Mouse (Mus musculus): ENCODE measurements around the gene Zfp423.

Zfp423 gene

DNA sequence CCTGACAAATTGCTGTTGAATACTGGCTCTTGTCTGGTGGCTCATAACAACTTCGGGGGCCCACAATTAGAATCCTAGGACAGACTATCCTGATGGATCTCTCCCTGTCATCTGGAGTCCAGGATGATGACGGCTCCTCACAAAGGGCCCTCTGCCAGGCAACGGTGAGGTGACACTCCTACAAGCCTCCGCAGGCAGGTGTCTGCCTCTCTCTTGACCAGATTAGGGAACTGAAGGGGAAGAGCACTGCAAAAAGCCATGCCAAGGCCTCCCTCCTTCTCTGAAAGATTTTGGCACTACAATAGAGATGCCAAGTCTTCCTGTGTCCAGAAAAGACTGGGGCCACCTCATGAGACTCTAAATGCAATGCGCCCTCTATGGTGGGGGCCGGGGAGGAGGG lies 7.1 kb downstream of the Zfp423 start:
- in situ Hi-C loops (cut with MboI, MseI), result no loop called here

DNA sequence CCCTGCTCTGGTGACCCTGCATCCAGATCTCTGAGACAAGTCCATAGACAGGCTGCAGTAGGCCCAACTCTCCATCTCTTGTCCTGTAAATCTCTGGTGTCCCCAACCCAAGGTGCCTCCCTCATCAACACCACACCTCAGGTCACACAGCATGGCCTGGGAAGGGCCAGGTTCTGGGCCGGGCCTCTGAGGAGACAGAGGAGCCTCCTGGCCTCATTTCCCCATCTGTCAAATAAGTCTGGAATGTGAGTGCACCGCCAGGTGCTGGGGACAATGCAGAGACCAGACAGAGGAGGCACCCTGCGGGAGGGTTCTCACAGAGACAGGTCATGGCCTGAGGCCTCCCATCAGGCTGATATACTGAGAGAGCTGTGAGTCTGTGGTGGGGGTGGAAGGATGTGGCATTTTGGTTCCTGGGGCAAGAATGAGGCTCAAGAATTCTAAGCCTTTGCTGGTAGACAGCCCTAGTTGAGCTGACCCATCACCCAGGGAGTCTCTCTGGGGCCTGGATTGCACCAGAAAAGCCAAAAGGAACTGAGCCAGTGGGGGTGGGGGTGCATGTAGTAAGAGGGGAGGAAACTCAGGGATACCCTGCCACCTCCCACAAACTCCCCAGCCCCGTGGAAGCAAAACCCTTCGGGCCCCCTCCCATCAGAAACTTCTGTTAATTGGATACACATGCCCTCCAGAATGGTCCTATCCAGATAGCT lies 15.0 kb downstream of the Zfp423 start:
- in situ Hi-C loops (cut with MboI, MseI), result no loop called here

DNA sequence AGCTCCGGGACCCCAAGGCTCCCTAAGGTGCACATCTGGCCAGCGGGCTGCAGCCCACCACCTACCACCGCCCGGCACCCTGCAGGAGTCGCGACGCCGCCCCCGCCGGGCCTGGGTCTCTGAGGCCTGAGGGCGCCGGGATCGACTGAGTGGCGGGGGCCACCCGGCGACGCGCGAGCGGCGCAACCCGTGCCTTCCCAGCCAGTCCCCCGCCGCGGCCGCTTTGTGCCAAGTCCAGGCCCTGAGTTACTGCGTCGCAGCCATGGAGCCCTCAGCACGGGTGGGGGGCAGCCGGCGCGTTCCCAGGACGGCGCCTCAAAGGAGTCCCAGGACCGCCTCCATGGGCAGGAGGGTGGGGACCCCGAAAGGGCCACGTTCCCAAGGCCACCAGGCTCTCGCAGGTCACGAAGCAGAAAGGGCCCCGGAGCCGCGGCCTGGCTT lies 15.7 kb downstream of the Zfp423 start:
- in situ Hi-C loops (cut with MboI, MseI), result no loop called here

DNA sequence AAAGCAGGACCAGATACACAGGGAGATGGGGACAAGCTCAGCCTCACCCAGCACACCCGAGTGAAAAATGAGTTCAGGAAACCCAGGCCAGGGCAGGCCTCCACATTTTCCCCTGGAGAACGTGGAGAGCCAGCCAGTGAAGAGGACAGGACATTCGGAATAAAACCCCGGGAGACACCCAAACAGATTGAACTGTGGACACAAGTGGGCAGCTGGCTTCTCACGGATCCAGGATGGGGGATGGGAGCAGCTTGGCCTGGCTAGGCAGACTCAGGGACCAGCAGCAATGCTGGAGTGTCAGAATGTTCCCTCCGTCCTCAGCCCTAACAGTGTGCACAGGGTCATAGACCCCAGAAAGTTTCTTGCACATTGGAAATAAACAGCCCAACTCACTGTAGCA lies 18.7 kb downstream of the Zfp423 start:
- in situ Hi-C loops (cut with MboI, MseI), result no loop called here

DNA sequence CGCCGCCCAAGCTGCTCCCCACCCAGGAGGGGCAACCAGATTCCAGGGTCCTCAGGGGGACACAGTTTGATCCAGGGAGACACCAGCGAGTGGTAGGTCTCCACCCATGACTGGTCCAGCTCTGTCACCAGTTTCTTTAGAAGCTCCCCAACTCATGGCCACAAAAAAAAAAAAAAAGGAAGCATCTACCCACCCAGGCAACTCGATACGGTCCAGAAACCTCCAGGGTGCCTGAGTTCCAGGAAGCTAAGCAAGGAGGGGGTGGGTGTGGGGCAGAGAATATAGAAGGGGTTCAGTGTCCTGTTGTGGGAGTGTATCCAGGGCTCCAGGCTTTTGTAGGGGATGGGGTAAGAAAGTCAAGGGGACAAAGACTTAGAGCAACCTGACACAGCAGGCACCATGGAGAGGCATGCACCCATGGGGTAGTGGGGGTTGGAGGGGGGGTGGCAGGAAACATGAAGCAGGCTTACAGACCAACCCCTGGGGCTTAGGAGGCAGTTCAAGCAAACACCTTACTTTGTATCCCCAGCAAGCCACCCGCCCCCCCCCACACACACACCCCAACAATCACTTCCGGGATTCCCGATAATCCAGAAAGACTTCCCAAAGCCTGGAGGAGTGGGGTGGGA lies 20.0 kb downstream of the Zfp423 start:
- in situ Hi-C loops (cut with MboI, MseI), result loop anchor here (10.0 kb wide), 1 partner anchor 1005 kb away; no protein-coding TSS in a partner anchor

DNA sequence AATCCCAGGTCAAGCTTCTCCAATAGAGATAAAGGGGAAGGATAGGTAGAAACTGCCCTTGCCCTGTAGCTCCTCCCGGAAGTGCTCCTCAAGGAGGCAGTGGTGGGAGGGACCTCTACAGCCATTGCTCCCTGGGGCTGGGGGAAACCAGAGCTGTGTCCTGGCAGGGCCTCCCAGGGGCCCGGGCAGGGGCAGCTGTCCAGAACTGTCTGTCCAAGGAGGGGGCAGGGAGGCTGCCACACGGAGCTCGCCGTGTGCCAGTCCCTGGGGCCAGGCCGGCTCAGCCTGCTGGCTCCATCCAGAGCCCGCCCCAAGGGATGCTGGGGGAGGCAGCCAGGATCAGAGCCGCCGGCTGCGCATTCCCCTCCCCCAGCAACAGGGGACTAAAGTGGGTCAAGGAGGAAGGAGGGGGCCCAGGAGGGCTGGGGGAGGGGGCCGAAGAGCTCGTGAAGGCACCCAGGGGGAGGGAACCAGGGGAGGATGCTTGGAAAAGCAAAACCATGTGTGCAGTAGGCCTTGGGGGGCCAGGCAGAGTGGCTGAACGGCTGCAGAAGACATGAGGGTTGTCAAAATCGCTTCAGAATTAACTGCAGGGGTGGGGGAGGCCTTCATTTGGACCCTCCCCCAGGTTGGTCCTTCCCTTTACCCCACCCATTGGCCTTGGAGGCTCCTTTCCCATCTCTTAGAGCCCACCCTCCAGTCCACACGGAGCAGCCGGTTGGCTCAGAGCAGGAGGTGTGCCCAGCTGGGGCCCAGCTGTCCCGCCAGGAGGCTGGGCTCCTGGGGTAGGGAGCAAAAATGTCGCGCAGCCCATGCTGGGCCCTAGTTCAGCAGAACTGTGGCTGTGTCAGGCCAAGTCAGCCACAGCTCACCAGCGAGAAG lies 20.8 kb downstream of the Zfp423 start:
- in situ Hi-C loops (cut with MboI, MseI), result loop anchor here (10.0 kb wide), 1 partner anchor 1004 kb away; no protein-coding TSS in a partner anchor

DNA sequence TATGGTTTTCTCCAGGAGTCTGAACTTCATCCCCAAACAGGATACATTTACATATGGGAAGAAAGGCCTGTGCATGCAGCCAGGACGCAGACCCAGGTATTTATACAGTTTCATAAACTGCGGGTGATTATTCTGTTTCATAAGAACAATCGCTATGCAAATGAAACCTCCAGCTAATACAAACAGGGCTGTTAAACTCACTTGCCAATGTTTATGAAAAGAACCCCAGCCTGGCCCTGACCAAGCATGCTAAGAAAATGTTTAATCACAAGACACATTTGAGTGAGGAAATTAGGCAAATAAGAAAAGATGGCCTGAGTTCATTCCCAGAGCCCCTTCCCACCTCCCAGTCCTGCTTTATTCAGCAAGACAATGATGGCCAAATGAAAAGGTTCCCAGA lies 22.2 kb downstream of the Zfp423 start:
- in situ Hi-C loops (cut with MboI, MseI), result loop anchor here (10.0 kb wide), 1 partner anchor 1002 kb away; no protein-coding TSS in a partner anchor

DNA sequence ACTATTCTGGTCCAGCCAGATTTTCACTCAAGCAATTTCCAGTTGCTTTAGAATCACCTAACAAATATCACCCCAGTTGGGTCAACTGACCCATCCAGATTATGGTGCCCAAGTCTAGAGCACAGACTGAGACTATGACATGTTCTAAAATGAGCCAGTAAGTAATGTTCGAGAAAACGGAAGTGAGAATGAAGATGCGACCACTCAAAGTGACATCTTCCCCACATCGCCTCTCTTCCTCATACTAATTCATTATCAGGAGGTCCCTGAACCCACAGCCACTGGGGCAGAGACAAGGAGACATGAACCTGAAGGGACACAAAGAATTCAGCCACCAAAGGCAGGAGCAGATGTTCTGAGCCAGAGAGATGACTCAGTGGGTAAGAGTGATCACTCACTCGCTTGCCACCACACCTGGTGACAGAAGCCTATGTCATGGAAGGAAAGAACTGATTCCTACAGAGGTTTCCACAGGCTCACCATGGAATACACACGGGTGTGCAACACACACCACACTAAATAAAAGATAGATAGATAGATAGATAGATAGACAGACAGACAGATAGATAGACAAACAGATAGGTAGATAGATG lies 24.2 kb downstream of the Zfp423 start:
- in situ Hi-C loops (cut with MboI, MseI), result loop anchor here (10.0 kb wide), 1 partner anchor 1000 kb away; no protein-coding TSS in a partner anchor

DNA sequence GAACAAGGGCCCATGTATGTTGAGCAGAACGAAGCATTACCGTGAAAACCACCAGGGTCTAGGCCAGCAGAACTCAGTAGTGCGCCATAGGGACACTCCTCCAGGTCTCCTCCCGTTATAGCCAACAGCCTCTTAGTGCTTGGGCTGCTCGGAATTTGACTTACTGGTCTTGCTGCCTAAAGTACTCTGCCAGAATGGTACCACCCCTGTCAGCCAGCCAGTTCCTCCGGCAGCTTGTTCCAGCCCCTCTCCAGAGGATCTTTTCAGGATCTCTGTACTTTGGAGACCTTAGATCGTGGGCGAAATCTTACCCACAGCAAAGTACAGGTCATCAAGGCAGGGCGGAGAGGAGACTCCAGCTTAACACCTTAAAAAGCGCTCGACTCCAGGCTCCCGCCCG lies 25.2 kb downstream of the Zfp423 start:
- in situ Hi-C loops (cut with MboI, MseI), result loop anchor here (10.0 kb wide), 1 partner anchor 999 kb away; no protein-coding TSS in a partner anchor

DNA sequence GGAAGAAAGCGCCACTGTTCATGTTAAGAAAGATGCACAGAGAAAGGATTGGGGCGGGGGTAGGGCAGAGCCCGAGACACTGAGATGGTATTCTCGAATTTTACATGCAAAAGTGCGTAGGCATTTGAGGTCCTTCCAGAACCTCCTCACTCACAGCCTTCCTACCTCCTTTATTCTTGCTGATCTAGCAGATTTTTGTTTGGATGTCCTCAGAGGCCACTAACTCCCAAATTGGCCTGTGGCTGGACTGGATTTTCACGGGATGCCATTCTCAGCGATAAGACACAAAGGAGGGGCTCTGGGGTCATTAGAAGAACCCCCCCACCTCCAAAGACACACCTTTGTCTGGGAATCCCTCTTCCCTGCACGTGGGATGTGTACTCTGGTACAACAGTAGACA lies 25.6 kb downstream of the Zfp423 start:
- in situ Hi-C loops (cut with MboI, MseI), result loop anchor here (10.0 kb wide), 1 partner anchor 999 kb away; no protein-coding TSS in a partner anchor

DNA sequence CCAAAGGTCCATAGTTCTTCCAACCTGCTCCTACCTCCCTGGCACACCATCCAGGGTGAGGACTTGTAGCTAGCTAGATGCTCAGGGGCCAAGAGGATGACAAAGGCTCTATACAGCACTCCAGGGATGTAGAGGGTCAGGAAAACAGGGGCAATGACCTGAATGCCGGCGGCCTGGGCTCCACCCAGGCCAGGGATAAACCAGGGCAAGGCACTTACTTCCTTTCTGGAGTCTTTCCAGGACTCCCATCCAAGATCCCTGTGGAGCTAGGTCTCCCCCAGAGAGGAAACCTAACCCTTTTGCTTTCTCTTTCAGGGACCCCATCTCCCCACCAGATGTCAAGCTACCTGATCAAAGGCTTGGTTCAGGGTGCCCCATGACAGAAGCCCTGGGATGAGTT lies 30.5 kb downstream of the Zfp423 start:
- in situ Hi-C loops (cut with MboI, MseI), result no loop called here

DNA sequence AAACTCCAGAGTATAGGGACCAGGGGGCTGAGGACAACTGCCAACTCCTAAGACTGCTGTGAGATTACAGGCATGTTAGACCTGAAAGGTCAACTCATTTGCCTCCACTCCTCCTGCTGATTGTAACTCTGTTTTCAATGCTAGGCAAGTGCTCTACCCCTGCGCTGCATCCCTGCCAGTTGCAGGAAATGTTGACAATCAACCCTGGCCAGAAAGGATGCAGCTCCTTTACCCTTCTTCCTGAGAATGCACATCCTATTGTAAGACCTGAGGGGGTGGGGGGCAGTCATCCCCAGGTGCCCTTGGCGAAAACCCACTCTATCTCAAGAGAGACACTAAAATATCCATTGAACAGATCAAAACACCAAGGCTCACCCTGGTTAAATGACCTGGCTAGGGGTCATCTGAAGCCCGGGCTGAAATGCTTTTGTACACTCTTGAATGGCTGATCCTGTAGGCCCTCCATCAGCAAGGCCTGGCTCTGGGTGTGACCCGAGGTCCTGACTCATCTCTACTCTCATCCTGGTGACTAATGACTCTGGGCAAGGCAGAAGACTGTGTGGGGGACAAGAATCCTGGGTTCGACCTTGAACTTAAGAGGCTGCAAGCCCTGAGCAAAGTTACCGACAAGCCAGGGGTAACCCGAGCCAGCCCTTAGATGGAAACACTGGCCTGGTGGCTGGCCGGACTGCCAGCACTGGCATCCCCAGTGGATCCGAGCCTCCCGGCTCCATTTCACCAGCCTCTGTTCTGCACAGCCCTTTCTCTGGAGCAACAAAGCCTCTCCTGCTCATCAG lies 32.2 kb downstream of the Zfp423 start:
- in situ Hi-C loops (cut with MboI, MseI), result no loop called here

DNA sequence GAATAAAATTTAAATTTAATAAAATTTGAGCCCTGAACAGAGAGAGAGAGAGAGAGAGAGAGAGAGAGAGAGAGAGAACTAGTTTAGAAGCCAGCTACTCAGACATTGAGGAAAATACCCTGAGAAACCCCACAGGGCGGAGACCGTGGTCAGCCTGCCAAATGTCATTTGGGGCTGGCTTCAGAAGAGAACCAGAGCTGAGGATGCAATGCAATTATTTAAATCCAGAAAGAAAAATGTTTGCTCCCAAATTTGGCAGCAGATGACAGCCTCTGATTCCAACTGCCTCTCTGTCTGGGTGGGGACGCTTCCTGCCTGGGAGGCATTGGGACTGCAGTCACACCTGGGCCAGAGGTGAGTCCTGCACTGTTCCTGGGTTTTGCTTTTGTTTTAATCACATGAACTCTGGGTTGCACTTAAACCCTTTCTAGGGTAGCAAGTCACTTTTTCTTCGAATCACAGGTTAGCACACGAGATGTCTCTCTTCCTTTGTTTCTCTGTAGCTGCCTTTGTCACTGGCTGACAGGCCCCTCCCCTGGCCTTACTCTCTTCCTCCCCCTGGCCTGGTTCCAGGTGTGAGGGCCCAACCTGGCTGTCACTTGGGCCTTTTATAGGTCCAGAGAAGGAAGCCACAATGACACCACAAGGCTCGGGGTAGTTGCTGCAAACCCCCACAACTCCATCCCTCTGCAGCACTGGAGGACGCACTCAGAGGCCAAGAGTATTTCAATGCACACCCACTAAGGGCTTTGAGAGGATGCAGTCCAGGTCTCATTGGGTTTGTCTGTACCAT lies 33.1 kb downstream of the Zfp423 start:
- in situ Hi-C loops (cut with MboI, MseI), result no loop called here

DNA sequence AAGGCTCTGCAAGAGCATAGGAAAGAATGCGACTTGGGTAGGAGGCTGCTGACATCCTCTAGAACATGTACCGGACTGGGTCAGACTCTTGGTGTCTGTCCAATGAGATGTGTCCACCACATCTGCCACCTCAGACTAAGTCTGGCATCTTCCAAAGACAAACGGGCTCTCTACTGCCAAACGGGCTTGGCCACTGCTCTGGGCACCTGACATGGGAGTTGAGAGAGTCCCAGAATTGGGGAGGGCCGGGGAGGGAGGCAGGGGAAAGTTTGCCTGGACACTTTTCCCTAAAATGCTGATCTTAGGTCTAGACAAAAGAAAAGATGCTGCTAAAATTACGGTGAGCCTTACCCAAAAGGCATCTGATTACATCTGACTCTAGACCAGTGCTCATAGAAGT lies 36.5 kb downstream of the Zfp423 start:
- in situ Hi-C loops (cut with MboI, MseI), result no loop called here

DNA sequence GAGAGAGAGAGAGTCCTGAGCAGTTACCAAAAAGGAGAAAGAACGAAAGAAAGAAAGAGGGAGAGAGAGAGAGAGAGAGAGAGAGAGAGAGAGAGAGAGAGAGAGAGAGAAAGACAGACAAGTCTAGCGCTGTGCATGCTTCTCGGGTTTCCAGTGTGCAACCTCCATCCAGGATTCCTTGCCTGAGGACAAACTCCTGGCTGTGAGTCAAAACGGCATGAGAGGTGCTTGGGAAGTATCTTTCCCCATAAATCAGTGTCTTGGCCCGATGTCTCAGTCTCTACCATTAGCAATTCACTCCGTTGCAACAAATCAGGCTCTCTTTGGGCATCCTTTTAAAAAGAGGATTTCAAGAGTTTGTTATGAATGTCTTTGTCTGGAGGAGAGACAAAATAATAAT lies 36.9 kb downstream of the Zfp423 start:
- in situ Hi-C loops (cut with MboI, MseI), result no loop called here

DNA sequence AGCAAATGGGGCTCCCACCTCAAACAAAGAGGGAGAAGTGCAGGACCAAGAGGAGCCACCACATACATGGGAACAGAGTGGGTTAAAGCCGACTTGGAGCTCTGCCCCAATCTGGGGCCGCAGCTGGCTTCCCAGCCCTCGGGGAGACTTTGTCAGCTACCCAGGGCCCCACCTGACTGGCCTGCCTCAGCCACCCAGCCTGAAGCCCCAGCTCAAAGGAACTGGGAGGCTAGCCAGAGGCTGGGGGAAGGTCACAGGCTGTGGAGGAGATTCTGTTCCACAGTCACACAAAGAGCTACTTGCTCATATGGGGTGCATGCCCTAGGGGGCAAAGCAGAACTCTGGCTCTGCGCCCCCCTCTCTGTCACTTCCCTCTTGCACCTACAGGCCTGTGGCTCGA lies 41.4 kb downstream of the Zfp423 start:
- in situ Hi-C loops (cut with MboI, MseI), result loop anchor here (10.0 kb wide), 1 partner anchor 1243 kb away; no protein-coding TSS in a partner anchor

DNA sequence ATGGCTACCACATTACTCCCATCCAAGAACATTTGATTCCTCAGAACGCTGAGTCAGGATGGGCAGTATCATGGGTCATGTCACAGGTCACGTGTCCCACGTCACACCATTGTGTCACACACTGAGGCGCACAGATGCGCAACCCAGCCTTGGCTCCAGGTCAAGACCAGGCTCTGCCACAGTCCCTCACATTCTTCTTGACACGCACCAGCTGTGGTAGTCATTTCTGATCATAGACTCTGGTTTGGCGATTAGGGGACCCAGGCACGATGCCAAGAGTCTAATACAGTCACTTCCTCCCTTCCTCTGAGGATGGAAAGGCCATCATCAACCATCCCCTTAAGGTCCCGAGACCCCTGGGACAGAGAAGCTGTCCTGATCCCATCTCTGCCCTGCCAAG lies 43.6 kb downstream of the Zfp423 start:
- in situ Hi-C loops (cut with MboI, MseI), result loop anchor here (10.0 kb wide), 1 partner anchor 1241 kb away; no protein-coding TSS in a partner anchor

DNA sequence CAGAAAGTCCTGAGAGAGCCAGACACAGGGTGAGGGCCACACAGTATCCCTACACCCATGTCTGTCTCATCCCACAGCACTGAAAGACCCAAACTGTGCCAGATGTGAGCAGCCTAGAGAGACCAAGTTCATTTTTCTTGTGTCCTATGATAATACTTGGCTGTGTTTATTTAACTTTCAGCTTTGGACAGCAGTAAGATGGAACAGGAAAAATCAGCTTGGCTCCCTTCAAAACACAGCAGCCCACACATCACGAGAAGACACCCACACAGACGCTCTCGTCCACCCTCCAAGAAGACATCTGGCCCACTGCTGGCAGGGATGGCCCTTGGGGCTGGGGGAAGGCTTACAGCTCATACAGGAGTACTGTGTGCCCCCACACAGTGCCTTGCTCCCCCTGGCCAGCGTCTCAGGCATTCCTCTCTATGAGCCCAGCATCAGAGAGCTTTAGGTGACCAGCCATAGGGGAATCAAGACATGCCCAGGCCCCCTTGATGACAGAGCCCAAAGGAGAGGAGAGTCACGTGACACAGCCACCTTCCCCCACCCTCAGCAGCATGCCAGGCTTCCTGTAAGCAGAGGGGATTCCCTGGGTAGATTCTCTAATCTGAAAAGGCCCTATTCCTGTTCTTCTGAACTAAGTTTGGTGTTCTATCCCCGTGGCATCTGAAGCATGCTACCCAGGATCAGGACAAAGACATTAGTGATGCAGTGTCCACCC lies 45.0 kb downstream of the Zfp423 start:
- in situ Hi-C loops (cut with MboI, MseI), result loop anchor here (10.0 kb wide), 1 partner anchor 1240 kb away; no protein-coding TSS in a partner anchor

DNA sequence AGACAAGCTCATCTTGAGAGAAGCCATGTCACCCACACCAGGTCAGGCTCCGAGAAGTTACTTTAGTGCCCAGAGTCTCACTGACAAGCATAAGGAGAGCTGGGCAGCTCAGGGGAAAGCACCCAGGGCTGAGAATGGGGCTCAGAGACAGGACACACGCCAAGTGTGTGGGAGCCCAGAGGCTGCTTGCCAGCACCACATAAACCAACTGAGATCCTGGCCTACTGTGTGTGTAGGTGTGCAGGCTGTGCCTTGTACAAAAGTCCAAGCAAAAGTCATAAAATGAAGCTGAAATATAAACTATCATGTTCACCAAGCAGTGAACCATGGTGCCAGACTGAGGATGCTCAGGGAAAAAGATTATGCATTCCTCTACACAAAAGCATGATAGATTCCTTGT lies 50.5 kb downstream of the Zfp423 start:
- in situ Hi-C loops (cut with MboI, MseI), result no loop called here
